Mouse (Mus musculus): Measurements from ENCODE around the gene Iah1.

Gene Iah1

DNA sequence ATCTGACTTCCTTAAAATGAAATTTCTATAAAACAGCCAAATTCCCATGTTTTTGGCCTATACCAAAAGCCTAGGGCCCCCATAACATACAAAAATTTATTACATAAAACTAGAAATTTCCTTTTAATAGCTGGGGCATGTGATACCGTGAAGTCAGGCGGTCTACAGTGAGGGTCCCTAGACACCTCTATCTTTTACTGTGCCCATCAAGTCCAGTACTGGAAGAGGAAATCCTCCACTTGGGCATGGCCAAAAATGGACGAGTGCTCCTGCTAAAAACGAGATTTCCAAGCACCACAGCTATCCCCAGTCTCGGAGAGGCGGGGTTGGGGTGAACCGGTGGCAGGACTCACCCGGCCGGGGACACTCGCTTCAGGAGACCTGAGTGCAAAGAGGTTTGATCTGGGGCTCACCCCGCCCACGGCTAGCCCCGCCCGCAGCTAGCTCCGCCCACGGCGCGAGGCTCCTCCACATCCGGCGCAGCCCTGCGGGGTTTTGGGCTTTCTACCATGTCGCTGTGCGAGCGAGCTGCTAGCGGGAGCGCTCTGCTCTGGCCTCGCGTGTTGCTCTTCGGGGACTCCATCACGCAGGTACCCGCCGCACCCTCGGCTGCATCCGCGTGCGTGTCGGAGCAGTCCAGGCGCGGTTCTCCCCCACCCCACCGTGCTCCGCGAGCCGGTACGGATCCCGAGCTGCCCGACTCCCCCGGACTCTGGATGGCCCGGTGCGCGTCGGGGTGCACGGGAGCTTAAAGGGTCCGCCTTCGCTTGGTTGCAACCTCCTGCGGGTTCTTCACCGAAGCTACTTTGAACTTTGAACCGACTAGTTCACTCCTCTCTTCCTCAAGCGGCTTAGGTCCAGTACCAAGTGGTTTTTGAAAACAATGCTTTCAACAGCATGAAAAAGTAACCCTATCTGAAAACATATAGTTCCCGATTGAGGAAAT is at the start of gene Iah1:
Gene Iah1 (plus strand): TSS at position 467 of the 946 bp plus-strand sequence.
- in situ Hi-C loops (cut with MboI, MseI), result loop anchor here in 1 of 2 experiments (5.0 kb wide), 1 partner anchor 61 kb away; no protein-coding TSS in a partner anchor

DNA sequence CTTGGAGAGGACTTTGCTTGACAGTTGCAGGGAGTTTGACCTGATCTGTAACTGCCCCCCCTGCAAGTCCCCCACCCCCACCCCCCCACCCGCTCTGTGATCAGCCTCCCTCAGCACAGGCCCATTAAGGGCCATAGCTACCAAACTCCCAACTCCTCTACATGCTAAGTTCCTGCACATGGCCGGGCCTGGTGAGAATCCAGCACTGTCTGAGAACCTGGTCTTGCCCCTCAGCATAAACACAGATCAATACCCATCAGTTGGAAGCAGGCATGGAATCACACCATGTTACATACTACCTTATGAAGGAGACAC is 49.4 kb upstream of the Iah1 start:
- in situ Hi-C loops (cut with MboI, MseI), result loop anchor here (10.0 to 25.0 kb wide), 3 partner anchors 179 to 329 kb away; no protein-coding TSS in a partner anchor

DNA sequence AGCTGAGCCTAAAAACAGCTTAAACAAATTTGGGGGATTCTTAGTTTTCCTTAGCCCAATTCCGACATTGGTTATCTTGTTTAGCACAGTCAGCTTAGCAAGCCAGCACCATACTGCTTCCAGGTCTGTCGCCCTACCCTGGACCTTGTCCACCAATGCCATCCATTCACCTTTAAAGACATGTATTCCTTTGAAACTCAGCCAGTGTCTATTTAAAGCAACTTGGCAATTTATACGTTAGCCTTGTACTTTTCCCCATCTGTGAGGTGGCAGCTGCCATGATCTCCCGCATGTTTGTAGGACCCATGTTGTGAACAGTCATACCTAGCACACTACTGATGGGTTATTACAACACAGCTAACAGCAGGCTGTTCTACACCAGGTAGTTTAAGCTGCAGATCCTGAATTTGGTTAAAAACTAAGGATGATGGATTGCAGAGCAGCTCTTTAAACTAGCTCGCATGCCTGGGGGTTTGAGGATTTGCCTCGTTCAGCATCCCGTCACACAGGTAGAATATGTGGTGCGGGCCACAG is 48.0 kb upstream of the Iah1 start:
- in situ Hi-C loops (cut with MboI, MseI), result loop anchor here (10.0 to 25.0 kb wide), 3 partner anchors 181 to 331 kb away; no protein-coding TSS in a partner anchor

DNA sequence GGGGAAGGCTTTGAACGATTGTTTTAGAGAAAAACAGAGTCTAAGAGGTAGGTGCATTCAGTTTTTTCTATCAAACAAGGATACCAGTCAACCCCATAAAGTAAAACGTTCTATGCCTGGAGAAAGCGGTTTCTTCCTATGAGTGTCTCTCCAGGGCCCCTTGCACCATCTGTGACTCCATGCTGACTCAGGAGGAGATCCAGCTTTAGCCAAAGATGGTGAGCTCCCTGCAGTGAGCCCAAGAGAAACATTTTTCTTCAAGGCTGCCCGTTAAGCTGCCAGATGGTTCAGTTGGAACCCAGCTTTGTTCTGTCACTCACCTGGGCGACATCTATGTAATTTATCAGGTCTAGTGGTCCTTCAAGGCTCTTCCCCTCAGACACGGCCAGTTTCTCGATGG is 41.7 kb upstream of the Iah1 start:
- in situ Hi-C loops (cut with MboI, MseI), result loop anchor here (25.0 kb wide), 2 partner anchors 187 to 337 kb away; no protein-coding TSS in a partner anchor

DNA sequence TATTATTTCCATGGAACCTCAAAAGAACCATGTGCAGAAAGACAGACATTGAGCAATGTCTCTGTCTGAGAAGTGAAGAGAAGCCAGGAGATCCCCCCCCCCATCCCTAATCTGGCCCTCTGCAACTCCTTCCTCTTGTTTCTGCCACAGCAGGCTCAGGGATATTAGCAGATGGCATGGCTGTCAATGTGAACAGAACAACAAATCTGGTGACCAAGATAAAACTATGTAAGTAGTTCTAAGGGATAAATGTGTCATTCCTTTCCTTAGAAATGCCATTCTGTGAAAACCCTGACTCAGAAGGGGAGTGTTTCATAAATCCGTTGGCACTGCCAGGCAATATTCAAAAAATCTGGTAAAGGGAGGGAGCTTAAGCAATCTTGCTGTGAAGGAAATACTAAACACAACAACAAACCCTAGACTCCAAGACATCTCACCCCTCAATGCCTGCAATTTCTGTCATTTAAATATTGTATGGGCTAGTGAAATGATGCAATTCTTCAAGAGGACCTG is 38.8 kb upstream of the Iah1 start:
- in situ Hi-C loops (cut with MboI, MseI), result no loop called here

DNA sequence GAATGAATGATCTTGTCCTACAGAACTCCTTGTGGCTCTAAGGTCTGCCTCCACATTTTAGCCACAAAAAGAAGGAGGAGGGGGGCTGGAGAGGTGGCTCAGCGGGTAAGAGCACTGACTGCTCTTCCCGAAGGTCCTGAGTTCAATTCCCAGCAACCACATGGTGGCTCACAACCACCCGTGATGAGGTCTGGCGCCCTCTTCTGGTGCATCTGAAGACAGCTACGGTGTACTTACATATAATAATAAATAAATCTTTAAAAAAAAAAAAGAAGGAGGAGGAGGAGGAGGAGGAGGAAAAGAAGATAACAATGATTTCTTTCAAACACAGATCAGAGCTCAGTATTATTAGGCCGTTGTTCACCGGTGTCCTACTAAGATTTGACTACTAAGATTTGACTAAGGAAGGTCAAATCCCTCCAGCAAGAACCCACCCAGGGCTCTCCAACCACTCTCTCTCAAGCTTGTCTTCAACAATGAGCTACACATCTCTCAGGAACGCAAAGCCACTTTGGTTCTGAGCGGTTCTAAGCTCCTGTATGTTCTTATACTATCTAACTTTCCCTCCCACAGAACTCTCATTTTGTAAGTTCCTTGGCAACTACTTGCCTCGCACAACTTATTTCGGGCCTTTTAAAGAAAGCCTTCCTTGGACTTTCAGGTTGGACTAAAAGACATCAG is 31.3 kb upstream of the Iah1 start, which contains the start of gene Cpsf3:
Gene Cpsf3 (plus strand): TSS at position 631 of the 681 bp plus-strand sequence.
- in situ Hi-C loops (cut with MboI, MseI), result loop anchor here in 1 of 2 experiments (10.0 kb wide), 2 partner anchors 330 to 360 kb away; no protein-coding TSS in a partner anchor

DNA sequence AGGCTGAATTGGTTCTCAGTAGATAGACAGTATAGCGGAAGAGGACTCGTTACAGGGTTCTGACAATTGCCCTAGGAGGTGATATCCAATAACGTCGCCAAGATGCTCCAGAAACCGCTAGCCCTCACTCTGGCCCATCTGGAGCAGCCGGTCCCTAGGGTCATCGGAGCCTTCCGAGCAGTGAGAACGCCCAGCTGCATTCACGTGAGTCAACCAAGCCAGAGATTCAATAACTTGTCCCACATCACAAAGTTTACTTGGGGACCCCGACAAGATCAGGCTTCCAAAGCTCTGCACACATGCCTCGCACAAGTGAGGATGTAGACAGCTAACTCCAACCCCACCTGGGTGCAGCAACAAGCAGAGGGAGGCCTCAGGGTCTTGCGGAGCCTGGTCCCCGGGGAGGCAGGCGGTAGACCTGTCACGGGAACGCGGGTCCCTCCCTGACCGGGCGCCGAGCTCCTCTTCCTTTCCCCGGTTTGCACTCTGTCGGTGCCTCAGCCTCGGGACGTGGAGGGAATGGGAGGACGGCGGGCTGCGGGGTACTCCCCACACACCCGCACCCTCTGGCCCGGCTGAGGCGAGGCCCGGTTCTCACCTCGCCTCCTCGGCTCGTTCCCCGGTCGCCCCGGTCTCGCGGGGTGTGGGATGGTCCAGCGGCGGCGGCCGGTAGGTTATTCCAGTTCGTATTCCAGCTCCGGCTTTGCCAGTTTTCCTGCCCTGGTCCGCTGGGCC is 30.5 kb upstream of the Iah1 start:
- in situ Hi-C loops (cut with MboI, MseI), result loop anchor here in 1 of 2 experiments (10.0 kb wide), 2 partner anchors 329 to 361 kb away; no protein-coding TSS in a partner anchor

DNA sequence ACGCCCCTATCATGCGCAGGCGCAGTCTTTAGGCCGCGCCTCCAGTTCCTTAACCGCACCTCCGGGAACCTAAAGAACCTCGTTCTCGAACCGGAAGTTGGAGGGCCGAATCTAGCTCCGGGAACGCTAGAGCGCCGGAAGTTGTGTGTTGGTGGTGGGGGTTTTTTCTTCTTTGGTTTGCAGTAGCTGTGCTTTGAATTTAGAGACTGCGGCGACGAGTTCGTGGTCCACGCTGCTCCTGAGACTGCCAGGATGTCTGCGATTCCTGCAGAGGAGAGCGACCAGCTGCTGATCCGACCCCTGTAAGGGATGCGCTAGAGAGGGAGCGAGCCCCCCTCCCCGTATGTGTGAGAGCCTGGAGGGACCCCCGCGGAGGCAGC is 30.0 kb upstream of the Iah1 start, which contains the start of gene Itgb1bp1:
Gene Itgb1bp1 (minus strand): TSS at position 42 of the 380 bp plus-strand sequence.
- in situ Hi-C loops (cut with MboI, MseI), result loop anchor here in 1 of 2 experiments (10.0 kb wide), 2 partner anchors 329 to 361 kb away; no protein-coding TSS in a partner anchor

DNA sequence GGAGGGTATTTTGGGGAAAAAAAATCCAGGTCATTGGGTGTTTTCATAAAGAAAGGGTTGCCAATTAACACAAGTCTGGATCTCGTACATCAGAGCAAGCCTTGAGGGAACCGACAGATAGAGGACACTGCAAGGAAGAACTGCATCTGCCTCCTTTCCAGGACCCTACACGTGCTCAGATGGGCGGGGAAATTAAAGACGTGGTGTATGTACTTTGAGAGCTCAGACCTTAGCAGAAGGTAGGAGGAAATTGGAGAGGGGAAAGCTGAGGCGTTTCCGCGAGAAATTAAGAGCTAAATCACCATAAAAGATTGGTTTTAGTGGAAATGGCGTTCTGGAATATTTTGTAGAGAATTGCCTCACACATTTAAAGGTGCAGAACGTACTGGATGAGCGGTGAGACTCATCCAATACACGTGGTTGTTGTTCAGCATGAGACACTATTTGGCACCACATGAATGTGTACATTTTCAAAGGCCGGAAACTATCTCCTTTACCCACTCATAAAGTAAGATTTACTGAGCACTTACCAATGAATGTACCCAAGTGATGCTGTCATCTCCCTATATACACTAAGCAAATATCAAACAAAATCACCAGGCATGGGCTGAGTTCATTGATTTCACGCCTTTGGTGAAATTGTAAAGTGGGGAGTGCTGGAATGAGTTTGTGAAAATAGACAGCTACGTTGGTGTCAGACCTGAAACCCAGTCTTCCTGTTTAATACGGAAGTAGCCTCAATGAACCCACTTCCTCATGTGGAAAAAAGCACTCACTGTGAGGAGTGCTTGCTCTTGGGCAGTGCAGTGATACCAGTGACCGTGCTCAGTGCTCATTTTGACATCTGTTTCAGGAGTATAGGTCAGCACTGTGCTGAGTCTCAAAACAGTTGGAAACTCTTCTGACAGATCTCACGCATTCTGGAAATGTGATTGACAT is 29.2 kb upstream of the Iah1 start:
- in situ Hi-C loops (cut with MboI, MseI), result loop anchor here in 1 of 2 experiments (10.0 kb wide), 2 partner anchors 328 to 362 kb away; no protein-coding TSS in a partner anchor

DNA sequence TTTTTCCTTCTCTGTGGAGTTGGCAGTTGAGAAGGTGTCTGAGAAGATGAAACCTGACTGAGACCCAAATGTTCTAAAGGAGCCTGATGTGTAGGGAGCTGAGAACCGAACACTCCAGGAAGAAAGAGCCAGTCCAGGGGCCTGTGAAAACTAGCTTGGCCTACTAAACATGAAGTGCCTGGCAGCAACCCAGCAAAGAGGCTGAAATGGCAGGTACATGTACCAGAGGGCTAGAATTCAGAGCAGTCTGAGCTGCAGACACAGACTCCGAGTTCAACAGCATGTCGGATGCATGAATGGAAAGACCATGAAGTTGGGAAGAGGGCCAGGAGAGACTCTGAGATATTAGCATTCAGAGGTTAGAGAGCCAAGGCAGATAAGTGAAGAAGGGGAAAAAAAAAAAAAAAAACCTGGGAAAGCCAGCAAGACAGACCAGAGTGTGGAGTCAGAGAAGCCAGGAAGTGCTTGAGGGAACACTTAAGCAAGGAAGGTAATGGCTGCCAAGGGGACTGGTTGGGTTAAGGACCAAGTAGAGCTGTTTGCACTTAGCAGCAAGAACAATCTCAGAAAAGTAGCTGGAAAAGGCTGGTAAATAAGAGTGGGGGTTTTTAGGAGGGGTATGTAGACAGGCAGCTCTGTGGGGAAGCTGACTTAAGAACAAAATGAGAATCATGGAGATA is 27.3 kb upstream of the Iah1 start:
- in situ Hi-C loops (cut with MboI, MseI), result loop anchor here in 1 of 2 experiments (10.0 kb wide), 2 partner anchors 326 to 364 kb away; no protein-coding TSS in a partner anchor

DNA sequence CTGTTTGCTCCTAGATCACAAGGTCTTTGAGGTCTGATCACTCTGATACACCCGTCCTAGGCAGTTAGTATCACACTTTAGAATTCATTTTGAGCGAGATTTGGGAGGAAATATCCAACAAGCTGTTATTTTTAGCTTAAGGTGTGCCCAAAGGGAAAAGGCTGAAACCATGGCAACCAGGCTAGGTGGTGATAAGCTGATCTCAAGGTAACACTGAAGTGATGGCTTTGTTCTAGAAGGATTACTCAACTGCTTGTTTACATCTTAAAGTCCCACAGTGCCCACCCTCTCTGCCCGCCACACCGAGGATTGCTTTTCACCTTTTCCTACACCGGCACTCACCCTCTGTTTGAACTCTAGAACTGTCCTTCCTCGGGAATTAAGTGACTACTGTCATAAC is 26.5 kb upstream of the Iah1 start:
- in situ Hi-C loops (cut with MboI, MseI), result loop anchor here in 1 of 2 experiments (5.0 to 10.0 kb wide), 3 partner anchors 68 to 365 kb away; no protein-coding TSS in a partner anchor

DNA sequence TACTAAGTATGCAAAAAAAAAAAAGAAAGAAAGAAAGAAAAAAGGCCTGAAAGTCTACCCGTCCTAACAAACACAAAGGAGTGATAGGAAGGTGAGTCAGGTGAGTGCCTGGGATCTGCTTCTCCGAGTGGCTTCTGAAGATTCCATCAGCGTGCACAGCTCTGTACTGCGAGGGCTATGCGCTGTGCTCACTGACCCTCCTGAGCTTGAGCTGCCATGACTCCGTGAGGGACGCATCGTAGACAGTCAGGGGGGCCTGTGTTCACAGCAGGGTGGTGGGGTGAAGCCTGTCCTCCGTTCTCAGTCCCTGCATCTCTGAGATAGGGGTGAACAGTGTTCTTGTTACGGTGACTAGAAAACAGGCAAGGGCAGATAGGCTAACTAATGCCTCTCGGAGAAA is 17.3 kb upstream of the Iah1 start:
- in situ Hi-C loops (cut with MboI, MseI), result no loop called here

DNA sequence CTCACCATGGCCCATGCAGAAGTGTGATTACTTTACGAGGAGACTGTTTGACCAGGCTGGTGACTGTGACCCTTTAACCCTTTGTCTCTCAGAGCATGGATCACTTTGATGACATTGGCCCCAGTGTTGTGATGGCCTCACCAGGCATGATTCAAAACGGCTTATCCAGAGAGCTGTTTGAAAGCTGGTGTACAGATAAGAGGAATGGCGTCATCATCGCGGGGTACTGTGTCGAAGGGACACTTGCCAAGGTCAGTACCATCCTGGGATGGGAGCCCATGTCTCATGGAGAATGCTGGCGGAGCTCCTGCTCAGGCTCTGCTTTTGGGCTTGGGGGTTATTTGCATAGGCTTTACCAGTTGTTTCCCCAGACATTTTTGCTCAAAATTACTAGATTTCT is 14.9 kb upstream of the Iah1 start:
- in situ Hi-C loops (cut with MboI, MseI), result no loop called here

DNA sequence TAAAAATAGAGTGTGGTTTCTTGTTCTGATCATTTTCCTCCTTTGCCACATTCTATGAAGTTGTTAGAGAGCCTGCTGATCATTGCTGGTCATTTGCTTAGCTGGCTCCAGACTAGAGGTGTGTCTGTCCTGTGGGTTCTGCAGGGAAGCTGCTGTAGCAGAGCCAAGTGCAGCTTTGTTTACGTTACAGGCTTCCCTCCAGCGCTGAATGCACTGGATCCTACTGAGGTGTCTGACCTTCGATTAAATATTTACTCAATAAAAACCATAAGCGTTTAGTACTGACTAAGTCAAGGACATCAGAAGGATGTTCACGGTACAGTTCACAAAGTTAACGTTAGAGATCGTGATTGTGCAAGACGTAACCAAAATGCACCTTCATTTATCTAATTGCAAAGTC is 14.3 kb upstream of the Iah1 start:
- in situ Hi-C loops (cut with MboI, MseI), result no loop called here

DNA sequence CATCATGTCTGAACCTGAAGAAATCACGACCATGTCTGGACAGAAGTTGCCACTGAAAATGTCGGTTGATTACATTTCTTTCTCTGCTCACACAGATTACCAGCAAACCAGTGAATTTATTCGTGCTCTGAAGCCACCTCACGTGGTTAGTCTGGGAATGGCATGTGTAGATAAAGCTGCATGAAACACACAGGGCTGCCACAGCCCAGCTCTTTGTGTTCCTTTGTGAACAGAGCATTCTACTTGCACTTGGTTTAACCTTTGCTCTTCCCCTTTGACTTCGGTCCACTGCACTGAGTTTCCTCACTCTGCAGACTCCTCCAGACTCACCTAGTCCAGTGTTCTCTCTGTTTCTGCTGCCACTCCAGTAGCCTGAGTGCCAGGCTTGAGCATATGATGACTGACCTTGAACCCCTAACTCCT is 13.8 kb upstream of the Iah1 start:
- in situ Hi-C loops (cut with MboI, MseI), result no loop called here

DNA sequence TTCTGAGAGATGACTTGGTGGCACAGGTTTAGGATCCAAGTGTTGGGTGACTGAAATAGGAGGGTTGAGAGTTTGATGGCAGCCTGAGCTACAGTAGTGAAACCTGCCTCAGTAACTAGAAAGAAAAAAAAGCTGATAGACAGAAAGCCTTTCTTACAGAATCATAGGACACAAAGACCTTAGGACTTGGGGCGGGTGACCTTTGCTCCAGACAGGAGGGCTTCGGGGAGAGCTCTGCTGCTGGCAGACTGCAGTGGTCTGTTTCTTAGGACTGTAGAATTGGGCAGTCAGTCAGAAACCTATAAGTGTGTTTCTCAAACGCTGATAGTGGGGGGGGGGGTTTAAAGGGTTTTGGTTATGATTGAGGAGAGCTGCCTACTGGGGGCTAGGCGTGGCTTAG is 10.4 kb upstream of the Iah1 start:
- in situ Hi-C loops (cut with MboI, MseI), result no loop called here

DNA sequence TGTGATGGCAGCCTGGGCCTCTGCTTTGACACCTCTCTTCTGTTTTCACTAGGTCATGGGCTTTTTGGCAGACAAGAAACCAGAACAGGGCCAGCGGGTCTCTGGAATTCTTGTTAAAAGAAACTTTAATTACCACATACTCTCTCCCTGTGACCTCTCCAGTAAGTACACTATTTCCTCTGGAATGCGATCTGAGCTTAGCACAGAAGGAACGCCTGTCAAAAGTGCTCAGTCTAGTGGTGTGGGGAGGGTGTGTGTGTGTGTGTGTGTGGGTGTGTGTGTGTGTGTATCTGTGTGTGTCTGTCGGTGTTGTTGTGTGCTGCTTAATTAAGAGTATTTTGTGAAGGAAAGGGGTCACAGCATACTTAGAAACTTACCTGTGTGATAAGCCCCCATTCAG is 9.5 kb upstream of the Iah1 start:
- in situ Hi-C loops (cut with MboI, MseI), result no loop called here

DNA sequence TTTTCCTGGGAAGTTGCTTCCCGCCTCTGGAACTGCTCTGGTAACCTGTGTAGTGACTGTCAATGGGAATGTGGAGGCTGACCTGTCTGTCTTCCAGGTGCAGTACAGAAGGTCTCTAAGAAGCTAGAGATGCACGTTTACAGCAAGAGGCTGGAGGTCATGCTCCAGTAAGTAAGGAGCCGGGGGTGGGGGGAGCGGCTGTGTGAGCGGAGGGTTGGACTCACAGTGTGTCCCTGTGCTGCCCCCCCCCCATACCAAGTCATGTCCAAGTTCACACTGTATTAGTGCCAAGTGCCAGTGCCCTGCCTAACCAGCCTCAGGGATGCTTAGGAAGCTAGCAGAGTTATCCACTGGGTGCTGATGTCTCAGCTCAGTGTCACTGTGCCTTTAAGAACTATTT is 4.0 kb upstream of the Iah1 start:
- in situ Hi-C loops (cut with MboI, MseI), result no loop called here

DNA sequence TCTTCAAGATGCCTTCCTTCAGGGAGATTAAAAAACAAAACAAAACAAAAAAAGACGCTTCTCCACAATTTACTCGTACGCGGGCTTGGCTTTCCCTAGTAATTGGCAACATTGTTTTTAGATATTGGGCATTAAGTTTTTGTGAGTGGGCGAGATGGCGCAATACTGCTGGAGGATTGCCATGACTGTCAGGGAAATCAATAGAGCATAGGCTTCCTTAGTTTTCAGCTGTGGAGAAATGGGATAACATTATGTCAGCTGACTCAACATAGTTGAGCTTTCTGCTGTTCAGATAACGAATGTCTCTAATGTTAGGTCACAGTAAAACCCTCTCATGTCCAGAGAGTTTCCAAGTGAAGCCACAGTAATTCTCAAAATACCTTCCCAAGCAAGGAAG is 678 bp downstream of the Iah1 start:
- in situ Hi-C loops (cut with MboI, MseI), result loop anchor here in 1 of 2 experiments (5.0 kb wide), 1 partner anchor 60 kb away; no protein-coding TSS in a partner anchor

Measured in T-helper 17 cell (primary cell).